Comparison of ENCODE assay signal across 10 mouse cellular contexts in genomic region chr4:82691126-82692008, GRCm38 (mm10). TPM values are rescaled to one million over a fixed set of nuclear protein-coding genes. Genes with fewer than 3 reads are reported as not detected.
DNase-seq lines count a peak whose midpoint lies in the region; ATAC-seq and TF ChIP-seq lines count a peak whose summit lies in the region.
"Had no signal": no experiment of that assay in that cellular context is flagged by ENCODE, and none has a peak within 500 bp of the region (broad histone marks: within the 10 kb centered on the region; RNA-seq: fewer than 3 reads in every experiment).

No protein-coding gene starts in this region.

- H3K4me1 ChIP-seq in intestine, embryonic 16.5 days (ENCODE audit: control insufficient read depth, insufficient read depth, low read length), result no peaks in the 10 kb centered on the region
- H3K4me1 ChIP-seq in intestine, postnatal 0 days (replicated peaks; ENCODE audit: control insufficient read depth, insufficient read depth, low read length), result no peaks in the 10 kb centered on the region
- H3K4me1 ChIP-seq in forebrain, embryonic 11.5 days (replicated peaks; ENCODE audit: control insufficient read depth, insufficient read depth, low read length), result peaks cover 2% of the 10 kb centered on the region; the same call in 1 of the 2 replicates

- H3K27me3 ChIP-seq in intestine, embryonic 16.5 days (replicated peaks; ENCODE audit: control insufficient read depth, insufficient read depth, low read length), result no peaks in the 10 kb centered on the region
- H3K27me3 ChIP-seq in intestine, postnatal 0 days (replicated peaks; ENCODE audit: control insufficient read depth, insufficient read depth, low read length), result no peaks in the 10 kb centered on the region
- H3K27me3 ChIP-seq in forebrain, embryonic 11.5 days (ENCODE audit: control insufficient read depth, insufficient read depth, low read length), result no peaks in the 10 kb centered on the region

- H3K9ac ChIP-seq in intestine, embryonic 16.5 days (ENCODE audit: low read depth, low read length), result no peak overlapping the region
- no peak overlapping the region for H3K9ac ChIP-seq in intestine, postnatal 0 days (ENCODE audit: low read depth, low read length)
- no peak overlapping the region for H3K9ac ChIP-seq in forebrain, embryonic 11.5 days (ENCODE audit: low read length)
- H3K9ac ChIP-seq: liver, embryonic 14.5 days had no signal

- no peak overlapping the region; the same call in 1 of the 2 replicates for H3K27ac ChIP-seq in intestine, embryonic 16.5 days (ENCODE audit: low read length)
- no peak overlapping the region for H3K27ac ChIP-seq in intestine, postnatal 0 days (ENCODE audit: low read depth, low read length)
- H3K27ac ChIP-seq in forebrain, embryonic 11.5 days (ENCODE audit: low read depth, low read length), result no peak overlapping the region; the same call in 1 of the 2 replicates
- H3K27ac ChIP-seq: liver, embryonic 14.5 days had no signal

- H3K4me3 ChIP-seq in intestine, embryonic 16.5 days (ENCODE audit: low read length), result no peak overlapping the region
- no peak overlapping the region for H3K4me3 ChIP-seq in intestine, postnatal 0 days (ENCODE audit: low read depth, low read length)
- H3K4me3 ChIP-seq in forebrain, embryonic 11.5 days (ENCODE audit: low read depth, low read length), result no peak overlapping the region

- ATAC-seq in intestine, embryonic 16.5 days, result peak; percentile 36; the same call in 1 of the 2 replicates
- ATAC-seq in intestine, postnatal 0 days, result no peak
- ATAC-seq in forebrain, embryonic 11.5 days (replicated peaks; ENCODE audit: low FRiP score), result peak; percentile 23; the same call in 1 of the 2 replicates
- ATAC-seq in megakaryocyte-erythroid progenitor cell, adult 5-6 weeks (replicated peaks; ENCODE audit: low FRiP score, low TSS enrichment, poor library complexity, severe bottlenecking), result peak; percentile 90
- no peak for ATAC-seq in frontal cortex, adult (ENCODE audit: low TSS enrichment)

- H3K4me2 ChIP-seq in intestine, embryonic 16.5 days (ENCODE audit: low read depth, low read length), result no peak overlapping the region
- H3K4me2 ChIP-seq in intestine, postnatal 0 days (replicated peaks; ENCODE audit: low read depth), result no peak overlapping the region
- H3K4me2 ChIP-seq in forebrain, embryonic 11.5 days (ENCODE audit: low read depth, low read length, severe bottlenecking), result no peak overlapping the region

- WGBS in intestine, embryonic 16.5 days, result 49% methylated on average over 4 of the region's 4 CpGs
- WGBS in intestine, postnatal 0 days, result 54% methylated on average over 4 of the region's 4 CpGs
- WGBS in forebrain, embryonic 11.5 days, result 49% methylated on average over 4 of the region's 4 CpGs

- no peaks in the 10 kb centered on the region for H3K36me3 ChIP-seq in intestine, embryonic 16.5 days (ENCODE audit: control insufficient read depth, insufficient read depth, low read length)
- H3K36me3 ChIP-seq in intestine, postnatal 0 days (ENCODE audit: control insufficient read depth, insufficient read depth), result no peaks in the 10 kb centered on the region
- H3K36me3 ChIP-seq in forebrain, embryonic 11.5 days (ENCODE audit: control insufficient read depth, insufficient read depth, low read length), result no peaks in the 10 kb centered on the region

- H3K9me3 ChIP-seq in intestine, embryonic 16.5 days (ENCODE audit: control insufficient read depth, low read length), result no peaks in the 10 kb centered on the region
- H3K9me3 ChIP-seq in intestine, postnatal 0 days (ENCODE audit: control insufficient read depth), result no peaks in the 10 kb centered on the region
- no peaks in the 10 kb centered on the region for H3K9me3 ChIP-seq in forebrain, embryonic 11.5 days (ENCODE audit: control insufficient read depth, low read length)

- TF ChIP-seq CTCF in intestine, postnatal 0 days (IDR thresholded peaks at IDR 0.05; ENCODE audit: low read depth), result no peak

- DNase-seq in forebrain, embryonic 11.5 days (ENCODE audit: low spot score), result no peak
- DNase-seq in kidney, adult 9 months, result peak; percentile 26
- no peak for DNase-seq in right cerebral cortex, postnatal 4 days
- DNase-seq in cerebellum, adult 18-20 months, result no peak
- DNase-seq: spleen, adult 18-20 months had no signal

RNA-seq across cellular contexts. Expression of gene Nfib, which starts 14.2 kb away (rescaled TPM):
- 27.6 and 32.3 TPM in 2 replicates for polyA plus RNA-seq in intestine, embryonic 16.5 days (2015; fragmentation: Nextera tagmentation; extraction: Ambion mirVana)
- 13.5 and 16.4 TPM in 2 replicates for polyA plus RNA-seq in intestine, postnatal 0 days (2015; fragmentation: Nextera tagmentation; extraction: Ambion mirVana)
- 49.7 and 58.4 TPM in 2 replicates for polyA plus RNA-seq in forebrain, embryonic 11.5 days (2014; fragmentation: Nextera tagmentation; extraction: Ambion mirVana)
- not detected in 2 replicates for total RNA-seq in megakaryocyte-erythroid progenitor cell, adult 5-6 weeks (2014; fragmentation: Nextera tagmentation)
- total RNA-seq in megakaryocyte-erythroid progenitor cell, adult 5-6 weeks (2017), result not detected in 2 replicates

Comparison
In these comparisons a context has a peak if more than half of its experiments do, and no peak if none do; other contexts are left out.
1. ATAC-seq: peak in intestine, embryonic 16.5 days (single experiment), forebrain, embryonic 11.5 days (single experiment) and megakaryocyte-erythroid progenitor cell, adult 5-6 weeks (single experiment); none in intestine, postnatal 0 days (single experiment) and frontal cortex, adult (single experiment).